Mouse (Mus musculus): ENCODE data around the gene Sucla2. TPM values are rescaled to one million over a fixed set of nuclear protein-coding genes. Genes with fewer than 3 reads are reported as not detected.
A peak's percentile ranks its signal among the peaks of the same experiment; 100 is the strongest.
"Not testable (repeated sequence)": the region's sequence is repeated elsewhere in the genome, so short reads cannot be mapped to it uniquely, and the experiment has no call there.

The Sucla2 gene
- polyA plus RNA-seq, 1 experiment from 2014 or later = 101 TPM

GRCm38 (mm10) chr14:73576336-73576735, 51.2 kb downstream of the Sucla2 start:
- Histone ChIP-seq H3K27ac (replicated peaks) (no peak overlapping the region), H3K4me3 (no peak overlapping the region), H3K4me1 (no peaks in the 10 kb centered on the region), H3K27me3 (replicated peaks; ENCODE audit: low read depth, poor library complexity, severe bottlenecking) (no peaks in the 10 kb centered on the region), H3K9me3 (no peaks in the 10 kb centered on the region), H3K36me3 (replicated peaks) (peaks cover 63% of the 10 kb centered on the region)
- no peak for DNase-seq (ENCODE audit: low spot score)

GRCm38 (mm10) chr14:73588080-73588479, 63.0 kb downstream of the Sucla2 start:
- H3K27me3 ChIP-seq (replicated peaks; ENCODE audit: low read depth, poor library complexity, severe bottlenecking) = no peaks in the 10 kb centered on the region
- DNase-seq (ENCODE audit: low spot score) = no peak
- H3K36me3 ChIP-seq (replicated peaks) = peaks cover 48% of the 10 kb centered on the region
- no peaks in the 10 kb centered on the region for H3K4me1 ChIP-seq
- H3K9me3 ChIP-seq = no peaks in the 10 kb centered on the region
- H3K4me3 ChIP-seq = no peak overlapping the region
- WGBS = 84% methylated on average over 1 of the region's 1 CpGs
- H3K27ac ChIP-seq (replicated peaks) = no peak overlapping the region

- no peak for DNase-seq (ENCODE audit: low spot score)
- H3K9me3 ChIP-seq = no peaks in the 10 kb centered on the region
- H3K36me3 ChIP-seq (replicated peaks) = peaks cover 79% of the 10 kb centered on the region
- no peaks in the 10 kb centered on the region for H3K27me3 ChIP-seq (replicated peaks; ENCODE audit: low read depth, poor library complexity, severe bottlenecking)
- no peaks in the 10 kb centered on the region for H3K4me1 ChIP-seq
- WGBS = 82% methylated on average over 1 of the region's 1 CpGs
- H3K27ac ChIP-seq (replicated peaks) = no peak overlapping the region
- H3K4me3 ChIP-seq = no peak overlapping the region
These were observed 67.0 kb downstream of the Sucla2 start for GRCm38 (mm10) chr14:73592166-73592565.

GRCm38 (mm10) chr14:73599720-73600119, 74.6 kb downstream of the Sucla2 start:
- Histone ChIP-seq H3K4me3 (no peak overlapping the region), H3K9me3 (peaks cover 4% of the 10 kb centered on the region), H3K27ac (replicated peaks) (no peak overlapping the region), H3K36me3 (replicated peaks) (peaks cover 79% of the 10 kb centered on the region), H3K27me3 (replicated peaks; ENCODE audit: low read depth, poor library complexity, severe bottlenecking) (no peaks in the 10 kb centered on the region), H3K4me1 (no peaks in the 10 kb centered on the region)
- WGBS = 87% methylated on average over 8 of the region's 8 CpGs
- DNase-seq (ENCODE audit: low spot score) = no peak

- Histone ChIP-seq H3K27ac (replicated peaks) (no peak overlapping the region), H3K9me3 (no peaks in the 10 kb centered on the region; the same call in 1 of the 2 replicates), H3K4me1 (peaks cover 8% of the 10 kb centered on the region; the same call in 1 of the 2 replicates), H3K36me3 (replicated peaks) (peaks cover 32% of the 10 kb centered on the region), H3K27me3 (replicated peaks; ENCODE audit: low read depth, poor library complexity, severe bottlenecking) (no peaks in the 10 kb centered on the region), H3K4me3 (no peak overlapping the region)
- 55% methylated on average over 4 of the region's 4 CpGs for WGBS
- peak; percentile 17 for DNase-seq (ENCODE audit: low spot score)
These were observed 82.6 kb downstream of the Sucla2 start for GRCm38 (mm10) chr14:73607732-73608131.

- peaks cover 8% of the 10 kb centered on the region; the same call in 1 of the 2 replicates for H3K4me1 ChIP-seq
- H3K4me3 ChIP-seq = no peak overlapping the region
- 61% methylated on average over 11 of the region's 11 CpGs for WGBS
- no peaks in the 10 kb centered on the region for H3K27me3 ChIP-seq (replicated peaks; ENCODE audit: low read depth, poor library complexity, severe bottlenecking)
- no peak for DNase-seq (ENCODE audit: low spot score)
- H3K9me3 ChIP-seq = no peaks in the 10 kb centered on the region
- no peak overlapping the region for H3K27ac ChIP-seq (replicated peaks)
- H3K36me3 ChIP-seq (replicated peaks) = peaks cover 21% of the 10 kb centered on the region
These were observed 83.8 kb downstream of the Sucla2 start for GRCm38 (mm10) chr14:73608668-73609481.

- not testable (repeated sequence) for H3K27ac ChIP-seq (replicated peaks); H3K4me3 ChIP-seq; H3K27me3 ChIP-seq (replicated peaks; ENCODE audit: low read depth, poor library complexity, severe bottlenecking); H3K9me3 ChIP-seq; H3K36me3 ChIP-seq (replicated peaks); DNase-seq (ENCODE audit: low spot score); H3K4me1 ChIP-seq
- WGBS = 73% methylated on average over 1 of the region's 1 CpGs
These were observed 89.8 kb downstream of the Sucla2 start for GRCm38 (mm10) chr14:73614961-73615360.

GRCm38 (mm10) chr14:73620880-73621279, 95.8 kb downstream of the Sucla2 start:
- no peak for DNase-seq (ENCODE audit: low spot score)
- WGBS = 87% methylated on average over 3 of the region's 3 CpGs
- Histone ChIP-seq H3K27ac (replicated peaks) (no peak overlapping the region), H3K27me3 (replicated peaks; ENCODE audit: low read depth, poor library complexity, severe bottlenecking) (no peaks in the 10 kb centered on the region), H3K4me1 (no peaks in the 10 kb centered on the region), H3K9me3 (peaks cover 2% of the 10 kb centered on the region; the same call in 1 of the 2 replicates), H3K36me3 (replicated peaks) (no peaks in the 10 kb centered on the region), H3K4me3 (no peak overlapping the region)

GRCm38 (mm10) chr14:73622988-73623387, 97.9 kb downstream of the Sucla2 start:
- WGBS = 94% methylated on average over 1 of the region's 1 CpGs
- H3K27me3 ChIP-seq (replicated peaks; ENCODE audit: low read depth, poor library complexity, severe bottlenecking) = no peaks in the 10 kb centered on the region
- no peak overlapping the region for H3K27ac ChIP-seq (replicated peaks)
- no peaks in the 10 kb centered on the region for H3K4me1 ChIP-seq
- no peaks in the 10 kb centered on the region for H3K36me3 ChIP-seq (replicated peaks)
- no peak overlapping the region for H3K4me3 ChIP-seq
- DNase-seq (ENCODE audit: low spot score) = no peak
- H3K9me3 ChIP-seq = peaks cover 2% of the 10 kb centered on the region; the same call in 1 of the 2 replicates

GRCm38 (mm10) chr14:73625469-73625868, 100.3 kb downstream of the Sucla2 start:
- Histone ChIP-seq H3K4me1 (no peaks in the 10 kb centered on the region), H3K27ac (replicated peaks) (no peak overlapping the region), H3K36me3 (replicated peaks) (no peaks in the 10 kb centered on the region), H3K4me3 (no peak overlapping the region), H3K27me3 (replicated peaks; ENCODE audit: low read depth, poor library complexity, severe bottlenecking) (no peaks in the 10 kb centered on the region), H3K9me3 (no peaks in the 10 kb centered on the region)
- 67% methylated on average over 3 of the region's 3 CpGs for WGBS
- no peak for DNase-seq (ENCODE audit: low spot score)

GRCm38 (mm10) chr14:73631511-73631910, 106.4 kb downstream of the Sucla2 start:
- Histone ChIP-seq H3K27me3 (replicated peaks; ENCODE audit: low read depth, poor library complexity, severe bottlenecking) (no peaks in the 10 kb centered on the region), H3K9me3 (no peaks in the 10 kb centered on the region), H3K4me1 (no peaks in the 10 kb centered on the region), H3K36me3 (replicated peaks) (no peaks in the 10 kb centered on the region), H3K4me3 (no peak overlapping the region), H3K27ac (replicated peaks) (no peak overlapping the region)
- DNase-seq (ENCODE audit: low spot score) = no peak
- WGBS = 87% methylated on average over 4 of the region's 4 CpGs

- 75% methylated on average over 9 of the region's 9 CpGs for WGBS
- no peaks in the 10 kb centered on the region for H3K36me3 ChIP-seq (replicated peaks)
- H3K27me3 ChIP-seq (replicated peaks; ENCODE audit: low read depth, poor library complexity, severe bottlenecking) = no peaks in the 10 kb centered on the region
- no peak for DNase-seq (ENCODE audit: low spot score)
- H3K4me1 ChIP-seq = no peaks in the 10 kb centered on the region
- no peak overlapping the region for H3K27ac ChIP-seq (replicated peaks)
- no peaks in the 10 kb centered on the region for H3K9me3 ChIP-seq
- no peak overlapping the region for H3K4me3 ChIP-seq
These were observed 107.6 kb downstream of the Sucla2 start for GRCm38 (mm10) chr14:73632648-73633263.

GRCm38 (mm10) chr14:73634356-73634755, 109.2 kb downstream of the Sucla2 start:
- WGBS = 89% methylated on average over 3 of the region's 3 CpGs
- no peaks in the 10 kb centered on the region for H3K4me1 ChIP-seq
- DNase-seq (ENCODE audit: low spot score) = no peak
- H3K4me3 ChIP-seq = no peak overlapping the region
- no peaks in the 10 kb centered on the region for H3K9me3 ChIP-seq
- no peak overlapping the region for H3K27ac ChIP-seq (replicated peaks)
- H3K27me3 ChIP-seq (replicated peaks; ENCODE audit: low read depth, poor library complexity, severe bottlenecking) = no peaks in the 10 kb centered on the region
- no peaks in the 10 kb centered on the region for H3K36me3 ChIP-seq (replicated peaks)

Data from embryonic facial prominence, embryonic 10.5 days (tissue).